Comparison of ENCODE assay signal across 32 mouse cellular contexts in genomic region chr5:145306953-145307352, GRCm38 (mm10). TPM values are rescaled to one million over a fixed set of nuclear protein-coding genes. Genes with fewer than 3 reads are reported as not detected.
"Had no signal": no experiment of that assay in that cellular context is flagged by ENCODE, and none has a peak within 500 bp of the region (broad histone marks: within the 10 kb centered on the region; RNA-seq: fewer than 3 reads in every experiment).

No protein-coding gene starts in this region.

RNA-seq across cellular contexts. Expression of gene Cyp3a57, which starts 38.1 kb away (rescaled TPM):
- total RNA-seq: gastrocnemius, adult 18-20 months; gastrocnemius, adult 8-10 months; gastrocnemius, postnatal 14 days; gastrocnemius, postnatal 36 days; heart, adult 2 months; heart, postnatal 14 days; heart, postnatal 36 days; hematopoietic stem cell, adult 5-6 weeks; hindbrain, postnatal 0 days; layer of hippocampus, adult 18-20 months; layer of hippocampus, postnatal 14 days; layer of hippocampus, postnatal 36 days; left cerebral cortex, adult 18-20 months; left cerebral cortex, postnatal 25 days had no signal
- polyA plus RNA-seq: gonadal fat pad, adult 2 months; heart, adult 2 months; heart, embryonic 11.5 days; heart, embryonic 13.5 days; heart, embryonic 15.5 days; heart, postnatal 0 days; hindbrain, embryonic 11.5 days; hindbrain, embryonic 13.5 days; hindbrain, embryonic 15.5 days; hindbrain, postnatal 0 days; intestine, embryonic 14.5 days; intestine, embryonic 16.5 days; kidney, adult 2 months; kidney, embryonic 15.5 days; large intestine, adult 2 months; limb, embryonic 11.5 days; limb, embryonic 13.5 days; limb, embryonic 15.5 days; liver, embryonic 11.5 days; liver, embryonic 13.5 days had no signal
